Mouse (Mus musculus) stomach, embryonic 14.5 days (tissue): Measurements from ENCODE around the gene Adgrf1. TPM values are rescaled to one million over a fixed set of nuclear protein-coding genes. Genes with fewer than 3 reads are reported as not detected.

Experiments
- ATAC-seq: fragments of 200-750 bp; cut with Nextera tagmentation; 2 replicates; pipeline ENCODE4 v1.8.0; 2017; ENCODE audit warnings: low read depth, moderate TSS enrichment; ENCODE audit not compliant: insufficient number of reproducible peaks, insufficient read depth, low FRiP score
- H3K27ac ChIP-seq: fragments of 300-500 bp; sonication (generic); 2 replicates; pipeline ENCODE4 v1.5.1; 2014; ENCODE audit warnings: mild to moderate bottlenecking, low read length, moderate library complexity, mixed read lengths
- H3K27me3 ChIP-seq: fragments of 300-500 bp; sonication (generic); 2 replicates; pipeline ENCODE4 v1.6.1; 2014; ENCODE audit warnings: low read length, control low read depth, mixed read lengths; ENCODE audit not compliant: control insufficient read depth, insufficient read depth
- H3K36me3 ChIP-seq: fragments of 300-500 bp; sonication (generic); 2 replicates; pipeline ENCODE4 v1.6.1; 2014; ENCODE audit warnings: mild to moderate bottlenecking, control low read depth, low read length, moderate library complexity, mixed read lengths; ENCODE audit not compliant: control insufficient read depth, insufficient read depth
- H3K4me1 ChIP-seq: fragments of 300-500 bp; sonication (generic); 2 replicates; pipeline ENCODE4 v1.6.1; 2014; ENCODE audit warnings: low read length, control low read depth, mixed read lengths; ENCODE audit not compliant: control insufficient read depth, insufficient read depth
- H3K4me2 ChIP-seq: fragments of 300-500 bp; sonication (generic); replicated peaks from 2 replicates; pipeline ENCODE4 v1.6.1; 2014; ENCODE audit warnings: low read depth, low read length, control low read depth
- H3K4me3 ChIP-seq: fragments of 300-500 bp; sonication (generic); 2 replicates; pipeline ENCODE4 v1.5.1; 2014; ENCODE audit warnings: low read depth, low read length, control low read depth
- H3K9ac ChIP-seq: fragments of 300-500 bp; sonication (generic); replicated peaks from 2 replicates; pipeline ENCODE4 v1.6.1; 2014; ENCODE audit warnings: low read depth, mild to moderate bottlenecking, control low read depth, low read length, moderate library complexity, mixed read lengths
- H3K9me3 ChIP-seq: fragments of 300-500 bp; sonication (generic); 2 replicates; pipeline ENCODE4 v1.6.1; 2016; ENCODE audit warnings: low read depth, low read length, control low read depth; ENCODE audit not compliant: control insufficient read depth
- WGBS: fragments of 180-500 bp; shearing (Covaris S2); extraction: QIAGEN DNeasy Blood & Tissue Kit; methylation state at CpG from one replicate; pipeline ENCODE4 v1.1.7; 2014; 5-methylcytosine and 5-hydroxymethylcytosine counted together
- polyA plus RNA-seq: library from polyadenylated mRNA; unstranded; fragments of >200 nt; fragmentation: Nextera tagmentation; extraction: Ambion mirVana; gene quantifications from 2 replicates; pipeline ENCODE4 v1.2.1, GENCODE M21; 2014

Adgrf1 gene
- not detected in 2 replicates for polyA plus RNA-seq

DNA sequence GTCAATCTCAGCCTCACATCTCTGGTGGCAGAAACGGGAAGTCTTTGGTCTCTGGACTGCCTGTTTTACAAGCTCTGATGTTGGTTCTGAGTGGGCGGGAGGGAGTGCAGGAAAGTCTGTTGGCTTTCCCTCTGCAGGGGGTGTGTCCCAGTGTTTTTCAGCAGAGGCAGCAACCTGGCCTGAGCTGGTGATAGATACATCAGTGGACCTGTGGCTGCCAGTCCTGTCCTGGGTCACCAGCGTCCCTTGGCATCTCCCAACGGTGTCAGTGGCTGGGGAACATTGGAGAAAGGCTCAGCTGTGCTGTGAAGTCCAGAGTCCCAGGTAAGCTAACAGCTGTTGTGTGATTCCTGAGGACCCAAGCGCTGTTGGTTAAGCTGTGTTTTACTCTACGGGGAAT, at the start of gene Adgrf1:
TSS of gene Adgrf1 (plus strand) at position 169 of the 400 bp plus-strand sequence.
- 63% methylated on average over 6 of the region's 6 CpGs for WGBS
- Histone ChIP-seq H3K4me2 (no peak within 1 kb of the TSS), H3K4me1 (no peaks in the 10 kb centered on the region), H3K4me3 (no peak within 1 kb of the TSS), H3K9ac (no peak within 1 kb of the TSS), H3K36me3 (no peaks in the 10 kb centered on the region), H3K27me3 (no peaks in the 10 kb centered on the region), H3K27ac (no peak within 1 kb of the TSS), H3K9me3 (no peaks in the 10 kb centered on the region)
- no peak for ATAC-seq

DNA sequence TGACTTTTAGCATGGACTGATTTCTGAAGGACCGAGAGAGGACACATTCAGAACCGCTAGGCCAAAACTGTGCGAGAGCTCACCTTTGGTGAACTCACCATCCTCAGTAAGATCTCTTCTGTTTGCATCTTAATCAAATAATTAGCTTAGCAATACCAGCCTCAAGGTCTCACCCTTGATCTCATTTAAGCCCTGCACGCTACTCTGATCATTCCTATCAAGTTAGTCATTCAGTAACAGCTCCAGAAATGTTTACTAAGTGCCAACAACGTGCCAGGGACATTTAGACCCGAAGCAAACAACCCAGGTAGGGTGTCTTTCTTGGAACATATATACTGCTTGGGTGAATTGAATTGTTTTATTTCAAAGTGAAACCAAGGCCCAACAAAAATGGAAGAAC, 44.0 kb upstream of the Adgrf1 start:
- no peaks in the 10 kb centered on the region for H3K27me3 ChIP-seq
- H3K4me3 ChIP-seq: no peak overlapping the region
- H3K4me1 ChIP-seq: 0 out of 2 replicates have a peak, but pooled peaks cover 3% of the 10 kb centered on the region
- H3K9me3 ChIP-seq: no peaks in the 10 kb centered on the region
- H3K4me2 ChIP-seq: no peak overlapping the region
- ATAC-seq: no peak
- WGBS: 71% methylated on average over 6 of the region's 6 CpGs
- H3K36me3 ChIP-seq: no peaks in the 10 kb centered on the region
- no peak overlapping the region for H3K9ac ChIP-seq
- H3K27ac ChIP-seq: no peak overlapping the region

DNA sequence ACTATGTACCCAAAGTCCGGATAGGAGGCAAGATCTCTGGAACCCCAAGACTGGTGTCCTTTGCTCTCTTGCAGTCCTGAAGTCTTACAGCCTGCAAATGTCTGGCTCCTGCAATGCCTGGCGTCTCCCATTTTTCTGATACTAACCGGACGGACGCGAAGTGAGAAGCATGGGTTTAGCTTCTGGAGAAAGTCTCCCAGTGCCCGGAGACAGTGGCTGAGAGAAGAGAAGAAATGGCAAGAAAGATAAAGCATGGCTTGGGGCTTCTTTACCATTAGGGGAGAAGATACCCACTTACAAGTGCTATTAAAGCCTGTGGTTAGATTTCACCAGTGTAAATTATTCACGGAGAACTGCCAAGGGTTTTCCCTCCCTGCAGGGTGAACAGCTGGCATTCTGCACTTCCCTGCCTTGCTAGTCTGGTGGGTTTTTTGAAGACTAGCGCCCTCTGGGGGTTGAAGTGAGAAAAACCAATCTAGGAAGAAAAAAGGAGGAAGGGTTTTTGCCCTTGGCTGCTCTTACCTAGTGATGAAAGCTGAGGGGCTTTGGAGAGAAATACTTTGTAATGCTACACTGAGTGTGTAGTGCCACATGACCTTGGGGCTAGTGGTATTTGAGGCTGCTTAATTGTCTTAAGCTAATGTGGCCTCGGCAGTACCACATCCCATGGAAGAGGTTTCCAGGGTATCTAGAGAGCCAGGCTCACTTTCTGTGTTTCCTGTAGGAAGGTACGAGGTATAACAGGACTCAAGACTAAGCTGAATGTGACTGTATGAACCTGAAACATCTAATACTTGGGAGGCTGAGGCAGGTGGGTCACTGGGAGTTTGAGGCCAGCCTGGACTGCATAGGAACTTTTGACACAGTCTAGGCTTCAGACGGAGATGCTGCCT, 40.3 kb upstream of the Adgrf1 start:
- Histone ChIP-seq H3K9me3 (no peaks in the 10 kb centered on the region), H3K4me3 (no peak overlapping the region), H3K9ac (no peak overlapping the region), H3K27ac (no peak overlapping the region), H3K36me3 (no peaks in the 10 kb centered on the region), H3K4me2 (peak overlapping the region; percentile 35), H3K4me1 (0 out of 2 replicates have a peak, but pooled peaks cover 5% of the 10 kb centered on the region), H3K27me3 (no peaks in the 10 kb centered on the region)
- WGBS: 43% methylated on average over 12 of the region's 12 CpGs
- peak; percentile 68; the same call in 1 of the 2 replicates for ATAC-seq

DNA sequence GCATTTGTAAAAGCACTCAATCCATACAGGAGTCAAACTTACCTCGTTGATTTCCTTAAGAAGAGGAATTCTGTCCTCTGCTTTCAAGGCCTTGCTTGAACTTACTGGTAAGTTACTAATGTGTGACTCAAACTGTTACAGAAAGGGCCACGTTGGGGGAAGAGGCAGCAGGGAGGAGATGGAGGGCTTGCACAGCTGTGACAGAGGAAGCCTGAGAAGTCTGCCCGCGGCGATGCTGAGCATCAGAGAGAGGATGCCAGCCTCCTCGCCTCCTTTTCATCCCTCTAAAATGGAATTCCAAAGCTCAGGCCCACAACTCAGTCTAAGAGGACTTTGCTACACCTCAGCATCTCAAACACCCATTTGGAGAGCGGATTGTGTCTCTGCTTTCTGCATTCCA, 39.3 kb upstream of the Adgrf1 start:
- 79% methylated on average over 7 of the region's 7 CpGs for WGBS
- no peak overlapping the region for H3K4me2 ChIP-seq
- no peaks in the 10 kb centered on the region for H3K36me3 ChIP-seq
- H3K9me3 ChIP-seq: no peaks in the 10 kb centered on the region
- no peak overlapping the region for H3K27ac ChIP-seq
- H3K27me3 ChIP-seq: no peaks in the 10 kb centered on the region
- ATAC-seq: no peak
- no peak overlapping the region for H3K9ac ChIP-seq
- H3K4me3 ChIP-seq: no peak overlapping the region
- 0 out of 2 replicates have a peak, but pooled peaks cover 5% of the 10 kb centered on the region for H3K4me1 ChIP-seq

DNA sequence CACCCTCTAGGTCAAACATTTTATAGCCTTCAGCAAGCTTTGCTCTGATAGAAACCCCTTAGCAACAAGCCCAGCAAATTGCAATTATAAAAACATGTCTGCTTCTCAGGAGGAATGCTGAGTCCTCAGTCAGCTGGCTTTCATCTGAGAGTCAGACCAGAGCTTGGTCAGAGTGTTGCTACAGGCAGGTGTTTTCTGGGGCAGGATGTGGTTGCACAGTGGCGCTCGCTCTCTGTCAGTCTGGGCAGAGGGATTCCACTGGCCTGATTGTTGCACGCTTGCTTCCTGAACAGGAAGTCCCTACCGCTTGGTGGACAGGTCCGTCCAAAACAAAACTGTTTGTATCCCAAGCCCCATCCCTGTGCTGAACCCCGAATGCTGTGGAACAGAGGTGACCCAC, 37.4 kb upstream of the Adgrf1 start:
- ATAC-seq: no peak
- no peak overlapping the region for H3K27ac ChIP-seq
- 45% methylated on average over 6 of the region's 6 CpGs for WGBS
- no peak overlapping the region for H3K4me2 ChIP-seq
- 0 out of 2 replicates have a peak, but pooled peaks cover 5% of the 10 kb centered on the region for H3K4me1 ChIP-seq
- no peaks in the 10 kb centered on the region for H3K36me3 ChIP-seq
- H3K9ac ChIP-seq: no peak overlapping the region
- no peaks in the 10 kb centered on the region for H3K9me3 ChIP-seq
- no peaks in the 10 kb centered on the region for H3K27me3 ChIP-seq
- H3K4me3 ChIP-seq: no peak overlapping the region

DNA sequence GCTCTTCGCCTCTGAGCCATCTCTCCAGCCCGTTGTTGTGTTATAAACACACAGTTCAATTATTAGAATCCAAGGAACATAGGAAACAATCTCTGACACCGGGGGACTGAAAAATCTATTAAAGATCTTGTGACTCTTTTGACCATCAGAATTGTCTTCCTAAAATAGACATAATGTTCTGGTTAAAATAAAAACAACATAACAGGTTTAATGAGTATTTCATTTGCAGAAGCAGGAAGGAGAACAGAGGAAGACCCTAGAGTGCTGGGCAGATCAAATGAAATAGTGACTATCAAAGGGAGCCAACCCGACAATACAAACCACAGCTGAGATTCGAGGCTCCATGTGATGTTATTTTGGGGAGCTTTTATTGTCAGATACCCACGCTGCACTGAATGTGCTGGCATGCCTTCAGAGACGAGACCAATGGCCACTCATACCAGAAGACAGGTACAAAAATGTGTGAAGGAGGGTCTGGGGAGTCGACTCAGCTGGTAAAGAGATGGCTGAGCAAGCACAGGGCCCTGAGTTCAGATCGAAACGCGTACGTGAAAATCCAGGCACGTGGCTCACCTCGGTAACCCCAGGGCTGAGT, 33.4 kb upstream of the Adgrf1 start:
- Histone ChIP-seq H3K9me3 (no peaks in the 10 kb centered on the region), H3K4me1 (peaks cover 15% of the 10 kb centered on the region; the same call in 1 of the 2 replicates), H3K36me3 (no peaks in the 10 kb centered on the region), H3K27ac (no peak overlapping the region), H3K4me3 (no peak overlapping the region), H3K27me3 (no peaks in the 10 kb centered on the region), H3K4me2 (no peak overlapping the region), H3K9ac (no peak overlapping the region)
- 80% methylated on average over 14 of the region's 14 CpGs for whole genome bisulfite sequencing
- no peak for ATAC-seq

DNA sequence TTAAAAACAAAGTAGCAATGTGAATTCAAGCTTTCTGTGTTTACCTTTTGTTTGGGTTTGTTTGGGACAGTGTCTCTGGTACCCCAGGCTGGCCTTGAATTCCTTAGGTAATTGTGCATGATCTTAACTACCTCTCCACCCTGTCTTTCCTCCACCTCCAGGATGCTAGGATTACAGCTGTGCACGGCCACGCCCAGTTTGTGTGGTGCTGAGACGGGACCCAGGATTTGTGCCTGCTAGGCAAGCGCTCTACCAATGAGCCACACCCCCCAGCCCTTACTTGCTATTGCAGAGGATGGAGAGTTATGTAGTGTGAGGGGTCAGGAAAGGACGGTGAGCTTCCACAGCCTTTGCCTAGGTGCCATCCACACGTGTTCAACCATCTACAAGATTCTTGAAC, 31.1 kb upstream of the Adgrf1 start:
- no peaks in the 10 kb centered on the region for H3K36me3 ChIP-seq
- WGBS: 77% methylated on average over 6 of the region's 6 CpGs
- H3K9ac ChIP-seq: no peak overlapping the region
- H3K27ac ChIP-seq: no peak overlapping the region
- no peaks in the 10 kb centered on the region for H3K9me3 ChIP-seq
- no peak for ATAC-seq
- no peak overlapping the region for H3K4me2 ChIP-seq
- no peak overlapping the region for H3K4me3 ChIP-seq
- no peaks in the 10 kb centered on the region for H3K27me3 ChIP-seq
- peaks cover 12% of the 10 kb centered on the region; the same call in 1 of the 2 replicates for H3K4me1 ChIP-seq

DNA sequence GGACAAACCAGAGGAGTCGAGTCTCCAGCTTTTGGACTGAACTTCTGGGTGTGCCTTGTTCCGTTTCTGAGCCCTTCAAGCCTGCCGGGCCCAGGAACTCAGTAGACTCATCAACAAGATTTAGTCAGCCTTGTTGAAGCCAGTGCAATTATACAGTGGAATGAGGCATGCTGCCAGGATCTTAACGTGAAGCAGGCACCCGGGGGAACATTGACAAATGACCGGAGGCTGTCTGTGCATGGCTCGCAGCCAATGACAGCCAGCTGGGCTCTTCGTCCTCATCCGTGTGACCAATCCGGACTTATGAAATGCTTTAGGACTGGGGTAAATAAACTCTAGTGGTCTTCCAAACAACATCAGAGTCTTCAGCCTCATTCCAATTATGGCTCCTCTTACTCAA, 29.0 kb upstream of the Adgrf1 start:
- 17% methylated on average over 10 of the region's 10 CpGs for WGBS
- Histone ChIP-seq H3K4me3 (no peak overlapping the region), H3K27me3 (no peaks in the 10 kb centered on the region), H3K36me3 (no peaks in the 10 kb centered on the region), H3K9ac (no peak overlapping the region), H3K4me1 (peaks cover 12% of the 10 kb centered on the region; the same call in 1 of the 2 replicates), H3K27ac (no peak overlapping the region), H3K9me3 (no peaks in the 10 kb centered on the region), H3K4me2 (no peak overlapping the region)
- ATAC-seq: peak; percentile 82; the same call in 1 of the 2 replicates
